Mouse (Mus musculus) liver, embryonic 14.5 days (tissue): ENCODE data around the gene Hlf.

Experiments used
- CTCF ChIP-seq: IDR thresholded peaks from 2 replicates; pipeline ENCODE4 v1.5.1; 2016; ENCODE audit warnings: antibody characterized with exemption, low read depth, control low read depth
- EP300 ChIP-seq: IDR thresholded peaks from 2 replicates; pipeline ENCODE4 v1.6.1; 2016; ENCODE audit warnings: antibody characterized with exemption, low read depth

- TF ChIP-seq CTCF (no peak), EP300 (no peak)
These were observed 32.6 kb downstream of the Hlf start for GRCm38 (mm10) chr11:90358063-90358462.
